Mouse (Mus musculus) ovary, postnatal 14 days (tissue): ENCODE results near the gene Zmym3.
"Not testable (repeated sequence)": the region's sequence is repeated elsewhere in the genome, so short reads cannot be mapped to it uniquely, and the experiment has no call there.

Experiments used
- DNase-seq: peaks from one replicate; pipeline ENCODE4 v3.0.0; 2022; ENCODE audit warnings: low spot score

Zmym3 gene

DNA sequence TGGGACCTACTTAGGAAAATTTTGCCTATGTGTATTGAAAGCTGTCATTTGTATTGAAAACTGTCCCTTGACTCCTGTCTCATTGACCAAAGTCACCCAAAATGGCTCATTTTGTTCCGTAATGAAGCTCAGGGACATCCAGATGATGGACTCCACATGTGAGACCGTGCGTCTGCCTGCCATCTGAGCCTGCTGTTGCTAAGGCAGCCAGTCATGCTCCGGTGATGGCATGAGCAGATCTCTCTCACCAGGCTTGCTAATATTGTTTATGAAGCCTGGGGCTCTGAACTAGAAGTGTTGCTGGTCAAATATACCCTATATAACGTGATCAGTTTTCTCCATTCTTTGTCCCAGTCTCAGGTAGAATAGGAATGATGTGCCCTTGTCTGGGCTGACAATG, 47.7 kb downstream of the Zmym3 start:
- DNase-seq: no peak

GRCm38 (mm10) chrX:101370573-101370972, 50.1 kb downstream of the Zmym3 start:
- no peak for DNase-seq

GRCm38 (mm10) chrX:101369001-101369400, 51.6 kb downstream of the Zmym3 start:
- DNase-seq: no peak

DNA sequence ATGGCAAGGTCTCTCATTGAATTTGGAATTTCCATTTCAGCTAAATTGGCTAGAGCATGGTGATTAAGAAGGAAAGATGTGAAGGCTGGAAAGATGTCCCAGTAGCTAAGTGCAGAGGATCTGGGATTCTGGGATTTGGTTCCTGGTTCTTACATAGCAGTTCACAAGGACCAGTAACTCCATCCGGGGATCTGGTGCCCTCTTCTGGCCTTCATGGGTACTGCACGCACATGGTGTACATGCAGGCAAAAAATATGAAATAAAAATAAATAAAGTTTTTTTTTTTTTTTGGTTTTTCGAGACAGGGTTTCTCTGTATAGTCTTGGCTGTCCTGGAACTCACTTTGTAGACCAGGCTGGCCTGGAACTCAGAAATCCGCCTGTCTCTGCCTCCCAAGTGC, 61.7 kb downstream of the Zmym3 start:
- not testable (repeated sequence) for DNase-seq
